Mouse (Mus musculus) yolk sac, embryonic 10.5 days (tissue): ENCODE data around the gene Aasdh.

Experiments used
- DNase-seq: peaks from one replicate; pipeline ENCODE4 v3.0.0-alpha.2; 2017; ENCODE audit warnings: low spot score

The Aasdh gene

GRCm38 (mm10) chr5:76910807-76911206, 5.5 kb upstream of the Aasdh start:
- DNase-seq, result no peak

DNA sequence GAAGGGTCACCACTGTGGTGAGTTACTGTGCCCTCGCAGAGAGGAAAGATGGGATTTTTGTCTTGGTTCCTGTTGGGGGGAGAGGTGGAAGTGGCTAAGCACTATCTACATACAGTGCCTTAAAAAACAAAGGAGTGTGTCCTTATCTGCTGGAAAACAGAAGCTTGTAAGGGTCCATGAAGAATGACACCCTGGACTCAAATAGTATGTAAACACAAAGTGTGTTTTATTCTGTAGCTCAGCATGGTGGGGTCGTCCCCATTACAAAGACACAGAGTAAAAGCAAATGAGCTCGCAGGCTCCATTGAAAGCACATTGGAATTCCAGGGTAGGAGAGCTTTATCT, 813 bp upstream of the Aasdh start:
- DNase-seq, result peak; percentile 28

GRCm38 (mm10) chr5:76904713-76905404, 455 bp downstream of the Aasdh start:
- no peak for DNase-seq

DNA sequence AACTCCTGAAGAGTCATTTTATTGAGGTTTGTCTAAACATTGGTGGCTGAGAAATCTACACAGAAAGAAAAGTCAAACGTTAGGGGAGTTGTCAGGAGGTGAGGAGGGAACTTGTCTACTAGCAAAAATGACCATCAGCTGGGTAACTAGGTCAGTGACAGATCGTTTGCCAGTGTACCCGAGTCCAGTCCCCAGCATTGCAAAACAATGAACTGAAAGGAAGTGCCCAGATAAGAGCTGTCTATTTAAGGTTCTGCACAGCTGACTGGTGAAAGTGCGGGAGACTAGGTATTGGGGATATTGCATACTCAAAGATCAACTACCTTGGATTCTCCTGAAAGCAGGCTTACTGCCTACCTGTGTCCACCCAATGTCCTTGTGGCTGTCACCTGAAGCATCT, 3.2 kb downstream of the Aasdh start:
- no peak for DNase-seq

- DNase-seq, result no peak
Observed at GRCm38 (mm10) chr5:76893084-76893483, 12.2 kb downstream of the Aasdh start.

DNA sequence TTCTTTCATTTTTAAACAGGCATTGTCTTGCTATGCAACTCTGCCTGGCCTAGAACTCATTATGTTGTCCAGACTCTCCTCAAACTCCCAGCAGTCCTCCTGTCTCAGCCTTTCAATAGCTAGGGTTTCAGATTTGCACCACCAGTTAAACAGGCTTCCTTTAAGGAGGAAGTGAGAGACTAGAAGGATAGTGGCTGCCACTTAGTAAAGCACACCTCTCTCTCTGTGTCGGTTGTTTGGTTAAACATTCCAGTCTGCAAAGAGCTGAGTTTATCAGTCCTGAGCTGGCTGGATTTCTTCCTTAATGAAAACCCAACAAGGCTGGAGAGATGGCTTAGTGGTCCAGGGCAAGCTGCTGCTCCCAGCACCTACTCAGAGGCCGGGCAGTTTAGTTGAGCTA, 12.7 kb downstream of the Aasdh start:
- no peak for DNase-seq

GRCm38 (mm10) chr5:76887011-76887410, 18.3 kb downstream of the Aasdh start:
- no peak for DNase-seq

DNA sequence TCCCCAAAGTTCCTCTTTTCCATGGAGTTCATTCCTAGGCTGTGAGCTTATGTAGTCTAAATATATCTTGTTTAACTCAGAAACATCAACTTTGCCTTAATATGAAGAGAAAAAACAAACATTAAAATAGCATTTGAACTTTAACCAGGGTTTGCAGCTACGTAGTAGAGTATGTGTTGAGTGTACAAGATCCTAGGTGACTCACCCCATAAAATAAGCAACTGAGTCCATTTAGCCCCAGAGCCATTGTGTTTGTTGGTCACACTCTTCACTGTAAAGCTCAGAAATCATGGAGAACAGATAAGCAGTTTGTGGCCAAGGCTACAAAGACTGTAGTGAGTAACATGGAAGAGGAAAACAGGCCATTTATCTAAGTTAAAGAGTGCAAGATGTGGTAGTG, 21.2 kb downstream of the Aasdh start:
- DNase-seq, result no peak

DNA sequence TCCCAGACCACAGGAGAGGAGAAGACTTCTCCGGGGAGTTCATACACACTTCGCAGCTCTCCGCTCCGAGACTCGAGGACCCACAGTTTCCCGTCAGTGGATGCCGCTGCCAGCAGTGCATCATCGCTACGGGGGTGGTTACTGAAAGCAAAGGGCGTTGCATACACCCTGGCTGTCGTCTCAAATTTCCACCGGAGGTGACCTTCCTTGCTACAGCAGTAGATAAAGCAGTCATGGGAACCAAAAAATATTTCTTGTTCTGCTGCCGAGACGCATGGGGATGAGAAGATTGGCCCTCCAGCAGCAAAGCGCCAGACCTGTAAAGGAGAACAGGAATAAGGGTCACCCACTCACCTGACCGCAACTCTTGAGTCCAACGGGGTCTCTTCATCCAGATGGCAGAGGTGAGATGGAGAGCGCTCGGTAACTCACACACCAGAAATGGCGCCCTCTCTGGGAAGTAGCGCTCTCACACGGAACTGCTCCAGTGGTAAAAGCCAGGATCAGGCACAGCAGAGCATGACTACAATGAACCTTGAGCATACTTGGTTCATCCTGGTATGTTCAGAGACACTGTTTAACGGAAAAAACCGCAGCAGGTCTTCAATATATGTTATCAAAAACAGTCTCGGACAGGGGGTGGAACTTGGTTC, 29.1 kb downstream of the Aasdh start:
- no peak for DNase-seq

DNA sequence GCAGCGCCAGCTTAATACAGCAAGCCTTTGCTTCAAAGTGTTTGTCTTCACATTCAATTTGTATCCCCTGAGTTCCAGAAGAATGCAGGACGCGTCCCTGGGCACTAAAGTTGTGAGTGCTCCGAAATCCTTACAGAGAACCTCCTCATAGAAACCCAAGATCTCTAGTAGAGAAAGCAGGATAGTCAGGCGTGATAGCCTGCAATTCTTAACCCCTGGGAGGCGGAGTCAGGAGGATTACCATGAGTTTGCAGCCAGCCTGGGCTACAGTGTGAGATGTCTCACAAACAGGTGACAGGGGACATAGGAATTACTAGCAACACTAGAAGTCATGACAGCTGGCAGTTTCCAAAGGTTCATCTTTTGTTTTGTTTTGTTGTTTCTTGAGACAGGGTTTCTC, 35.8 kb downstream of the Aasdh start:
- DNase-seq, result no peak

- DNase-seq, result peak; percentile 83
Observed at GRCm38 (mm10) chr5:76868693-76869286, 36.5 kb downstream of the Aasdh start.

GRCm38 (mm10) chr5:76866819-76867218, 38.5 kb downstream of the Aasdh start:
- DNase-seq, result peak; percentile 9

DNA sequence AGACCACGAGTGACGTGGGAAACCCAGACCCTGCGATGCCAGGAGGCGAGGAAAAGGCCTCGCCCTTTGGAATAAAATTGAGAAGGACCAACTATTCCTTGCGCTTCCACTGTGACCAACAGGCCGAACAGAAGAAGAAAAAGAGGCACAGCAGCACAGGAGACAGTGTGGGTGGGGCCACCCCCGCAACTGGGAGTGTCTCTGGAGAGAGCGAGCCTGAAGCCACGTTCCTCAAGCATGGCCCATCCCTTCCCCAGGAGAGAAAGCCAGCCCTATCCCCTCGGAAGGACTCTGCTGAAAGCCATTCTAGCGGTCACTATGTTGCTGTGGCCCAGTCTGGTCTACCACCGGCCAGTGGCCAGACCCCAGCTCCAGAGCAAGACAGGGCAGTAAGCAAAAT, 46.9 kb downstream of the Aasdh start:
- DNase-seq, result no peak

- no peak for DNase-seq
Observed at GRCm38 (mm10) chr5:76857103-76858015, 48.0 kb downstream of the Aasdh start.

DNA sequence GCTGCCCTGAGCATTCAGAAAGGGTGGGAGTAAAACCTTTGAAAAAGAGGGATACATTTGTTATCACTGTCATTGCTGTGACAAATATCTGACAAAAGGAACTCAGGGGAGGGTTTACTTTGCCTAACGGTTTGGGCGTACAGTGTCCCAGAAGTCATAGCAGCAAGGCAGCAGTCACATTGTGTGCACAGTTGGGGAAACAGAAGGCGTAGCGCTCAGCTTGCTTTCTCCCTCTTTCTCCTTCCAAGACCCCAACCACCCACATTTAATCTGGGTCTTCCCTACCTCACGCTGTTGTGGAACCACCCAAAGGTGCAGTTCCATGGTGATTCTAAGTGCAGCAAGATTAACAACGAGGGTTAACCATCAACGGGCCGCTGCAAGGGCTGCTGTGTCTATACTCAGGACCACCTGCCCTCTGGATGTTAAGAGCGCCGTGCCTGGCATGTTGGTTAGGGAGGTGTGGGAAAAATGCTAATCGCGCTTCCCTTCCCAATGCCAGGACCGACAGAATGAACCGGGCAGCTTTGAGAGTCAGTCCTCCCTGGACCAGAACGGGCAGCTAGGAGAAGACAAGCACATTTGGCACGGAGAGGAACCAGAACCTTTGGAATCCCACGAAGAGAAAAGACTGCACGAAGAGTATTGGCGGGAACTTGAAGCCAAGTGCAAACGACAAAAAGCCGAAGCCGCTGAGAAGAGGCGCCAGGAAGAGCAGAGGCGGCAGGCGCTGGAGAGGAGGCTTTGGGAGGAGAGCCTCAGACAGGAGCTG, 49.3 kb downstream of the Aasdh start:
- DNase-seq, result no peak

- peak; percentile 64 for DNase-seq
Observed at GRCm38 (mm10) chr5:76853549-76853948, 51.8 kb downstream of the Aasdh start.

DNA sequence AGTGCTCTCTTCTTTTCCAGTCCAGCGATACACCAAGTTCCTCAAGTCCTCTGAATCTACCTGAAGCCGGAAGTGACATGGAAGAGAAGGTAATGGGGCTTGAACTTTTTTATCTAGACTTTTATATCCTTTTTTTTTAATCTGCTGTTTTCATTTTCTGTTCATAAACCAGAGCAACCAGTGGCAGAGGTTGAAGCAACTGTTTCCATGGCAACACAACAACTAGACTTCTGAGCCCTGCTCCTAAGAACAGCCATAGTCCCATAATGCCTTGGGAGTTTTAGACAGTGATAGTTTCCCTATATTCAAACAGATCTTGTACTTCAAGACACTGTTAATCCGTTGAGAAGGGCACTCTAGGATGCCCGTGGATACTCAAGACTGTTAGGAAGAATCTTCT, 54.0 kb downstream of the Aasdh start:
- no peak for DNase-seq

DNA sequence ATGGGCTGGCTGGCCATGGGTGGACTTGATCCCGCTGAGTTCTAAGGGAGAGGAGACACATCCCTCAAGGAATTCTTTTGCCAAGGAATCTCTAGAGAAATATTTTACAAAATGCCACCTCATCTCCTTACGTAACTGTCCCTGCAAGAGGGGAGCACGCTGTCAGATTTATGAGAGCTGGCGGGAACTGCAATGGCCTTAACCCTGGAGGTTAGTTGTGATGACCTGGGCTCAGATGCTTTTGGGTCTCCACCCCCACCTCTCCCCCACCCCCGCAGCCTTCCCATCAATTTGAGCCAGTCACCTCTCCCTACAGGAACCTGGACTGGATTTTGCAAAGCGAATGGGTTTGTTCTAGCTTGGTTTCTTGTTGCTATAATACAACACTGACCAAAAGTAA, 58.2 kb downstream of the Aasdh start:
- no peak for DNase-seq

DNA sequence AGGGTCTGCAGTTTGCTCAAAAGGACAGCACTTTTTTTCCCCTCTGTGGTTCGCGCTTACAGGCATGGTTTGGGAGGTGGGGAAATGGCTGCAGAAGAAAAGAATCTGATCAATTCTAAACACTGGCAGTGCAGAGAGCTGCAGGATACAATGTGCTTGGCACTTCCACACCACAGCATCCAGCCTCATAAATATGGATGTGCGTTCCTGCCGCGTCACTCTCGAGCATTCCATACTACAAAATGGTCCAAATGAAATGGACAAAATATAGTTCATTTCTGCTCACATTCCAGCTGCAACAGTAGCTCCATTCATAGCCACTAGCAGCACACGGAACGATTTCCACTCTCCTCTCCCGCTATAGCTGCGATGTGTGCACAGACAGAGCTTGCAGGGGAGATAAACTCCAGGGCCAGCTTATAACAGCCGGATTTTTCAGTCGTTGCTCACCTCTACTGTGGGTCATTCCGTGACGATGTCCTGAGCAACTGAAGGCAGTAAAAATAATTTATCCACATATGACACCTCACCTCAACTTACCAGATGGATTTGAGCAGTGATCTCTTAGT, 60.6 kb downstream of the Aasdh start:
- DNase-seq, result no peak

- DNase-seq, result no peak
Observed at GRCm38 (mm10) chr5:76843851-76844419, 61.4 kb downstream of the Aasdh start.

GRCm38 (mm10) chr5:76843448-76843847, 61.9 kb downstream of the Aasdh start:
- DNase-seq, result peak; percentile 32
